Mouse (Mus musculus) embryonic stem cell, embryonic (primary cell): ENCODE data around the gene Fam20b.

ENCODE experiments used
- CTCF ChIA-PET, 4 experiments: fragments of 300-600 bp in 2 of 4; fragments of 350-600 bp in 2 of 4; sonication (Branson Sonifier 250); formaldehyde crosslinking; loops; one replicate each; lab custom pipeline; 2022; ENCODE audit warnings: inconsistent platforms in 2 of 4; lab: Charles Lee
- POLR2A ChIA-PET, 4 experiments: fragments of 300-600 bp in 2 of 4; fragments of 350-600 bp in 2 of 4; sonication (Branson Sonifier 250); formaldehyde crosslinking; loops; one replicate each; lab custom pipeline; 2022; ENCODE audit warnings: antibody characterized with exemption in 4 of 4, inconsistent platforms in 1 of 4; lab: Charles Lee

Fam20b gene

DNA sequence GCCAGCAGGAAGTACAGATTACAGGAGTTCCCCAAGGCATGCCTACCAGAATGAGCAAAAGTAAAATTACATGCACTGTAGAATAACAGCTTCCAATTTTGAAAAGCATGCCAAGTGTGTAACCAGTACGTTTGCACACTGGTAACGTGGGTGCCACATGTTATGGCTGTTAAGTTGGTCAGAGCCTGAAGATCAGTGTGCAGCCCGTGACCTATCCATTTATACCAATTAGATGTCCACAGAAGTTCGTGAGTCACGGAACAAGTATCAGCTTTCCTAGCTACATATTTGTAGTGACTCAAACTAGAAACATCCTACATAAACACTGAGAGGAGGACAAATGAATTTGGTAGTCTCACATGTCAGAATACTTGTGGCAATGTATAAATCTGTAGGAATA, 79.4 kb downstream of the Fam20b start:
- ChIA-PET POLR2A (interaction anchor here in 2 of 4 experiments (1.1 to 14.0 kb wide), 4 partner anchors 8 to 27 kb away, joined by 4 to 106 read pairs (median 6); no protein-coding TSS in a partner anchor), CTCF (interaction anchor here in 1 of 4 experiments (1.4 kb wide), 1 partner anchor 9 kb away, joined by 8 read pairs; no protein-coding TSS in a partner anchor)

DNA sequence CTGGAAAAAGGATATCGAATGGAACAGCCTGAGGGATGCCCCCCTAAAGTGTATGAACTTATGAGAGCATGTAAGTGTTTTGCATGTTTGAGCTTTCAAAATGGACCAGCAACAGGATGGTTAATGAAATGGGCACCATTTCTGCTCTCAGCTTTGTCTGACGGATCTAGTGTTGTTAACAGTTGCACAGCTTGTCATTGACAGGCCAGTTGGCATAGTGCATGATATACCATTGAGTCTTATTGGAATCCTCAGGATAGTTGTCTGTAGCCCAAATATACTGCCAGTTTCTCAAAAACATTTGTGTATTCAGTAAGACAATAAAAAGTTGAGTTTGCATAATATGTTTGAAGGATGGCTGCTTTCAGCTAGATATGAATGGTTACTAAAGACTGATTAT, 83.7 kb downstream of the Fam20b start:
- POLR2A ChIA-PET = interaction anchor here in 2 of 4 experiments (0.6 to 0.8 kb wide), 3 partner anchors 12 to 1078 kb away, joined by 3 read pairs; no protein-coding TSS in a partner anchor
- CTCF ChIA-PET = interaction anchor here in 3 of 4 experiments (0.6 to 1.7 kb wide), 3 partner anchors 41 to 442 kb away, joined by 3 to 4 read pairs (median 3); no protein-coding TSS in a partner anchor

DNA sequence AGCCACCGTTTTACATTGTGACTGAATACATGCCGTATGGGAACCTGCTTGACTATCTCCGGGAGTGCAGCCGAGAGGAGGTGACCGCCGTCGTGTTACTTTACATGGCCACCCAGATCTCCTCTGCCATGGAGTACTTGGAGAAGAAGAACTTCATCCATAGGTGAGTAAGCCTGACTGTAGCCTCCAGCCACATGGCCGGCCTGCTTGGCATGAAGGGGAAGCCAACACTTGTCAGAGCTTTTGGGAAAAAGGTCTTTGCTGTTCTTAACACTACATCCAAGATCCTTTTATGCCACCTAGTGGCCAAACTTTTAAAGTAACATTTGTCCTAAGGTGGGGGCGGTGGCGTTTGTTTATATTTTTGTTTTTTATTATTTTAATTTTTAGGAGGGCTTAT, 85.8 kb downstream of the Fam20b start:
- POLR2A ChIA-PET = interaction anchor here in 1 of 4 experiments (1.2 kb wide), 1 partner anchor 19 kb away, joined by 3 read pairs; no protein-coding TSS in a partner anchor
- CTCF ChIA-PET = interaction anchor here (0.6 to 2.7 kb wide), 15 partner anchors 9 to 443 kb away, joined by 3 to 15 read pairs (median 3); no protein-coding TSS in a partner anchor

- POLR2A ChIA-PET = interaction anchor here in 3 of 4 experiments (0.6 to 2.5 kb wide), 16 partner anchors 9 to 157 kb away, joined by 3 to 12 read pairs (median 4); partner anchors contain the start of genes Abl2 (in 1 of the 3) and Soat1 (in 1 of the 3)
- CTCF ChIA-PET = interaction anchor here (0.5 to 2.7 kb wide), 53 partner anchors 9 to 525 kb away, joined by 3 to 15 read pairs (median 3); partner anchors contain the start of genes Abl2 (in 3 of the 4), Tor3a (in 2 of the 4) and Fam20b (in 1 of the 4)
These were observed 87.9 kb downstream of the Fam20b start for GRCm38 (mm10) chr1:156630965-156631364.

GRCm38 (mm10) chr1:156629984-156630383, 88.9 kb downstream of the Fam20b start:
- CTCF ChIA-PET = interaction anchor here in 3 of 4 experiments (0.6 to 2.1 kb wide), 10 partner anchors 10 to 524 kb away, joined by 3 to 10 read pairs (median 4); partner anchors contain the start of gene Tor3a (in 1 of the 3)
- POLR2A ChIA-PET = interaction anchor here in 2 of 4 experiments (0.9 to 2.5 kb wide), 4 partner anchors 9 to 27 kb away, joined by 3 to 12 read pairs (median 4); no protein-coding TSS in a partner anchor
